Mouse (Mus musculus): ENCODE results near the gene Btbd35f23. TPM values are rescaled to one million over a fixed set of nuclear protein-coding genes. Genes with fewer than 3 reads are reported as not detected.

Gene Btbd35f23
- not detected for polyA plus RNA-seq (2014; fragmentation: Illumina TruSeq; extraction: RNeasy Lipid Tissue Mini Kit (QIAGEN cat#74804); ENCODE audit: low read depth, low replicate concordance)

DNA sequence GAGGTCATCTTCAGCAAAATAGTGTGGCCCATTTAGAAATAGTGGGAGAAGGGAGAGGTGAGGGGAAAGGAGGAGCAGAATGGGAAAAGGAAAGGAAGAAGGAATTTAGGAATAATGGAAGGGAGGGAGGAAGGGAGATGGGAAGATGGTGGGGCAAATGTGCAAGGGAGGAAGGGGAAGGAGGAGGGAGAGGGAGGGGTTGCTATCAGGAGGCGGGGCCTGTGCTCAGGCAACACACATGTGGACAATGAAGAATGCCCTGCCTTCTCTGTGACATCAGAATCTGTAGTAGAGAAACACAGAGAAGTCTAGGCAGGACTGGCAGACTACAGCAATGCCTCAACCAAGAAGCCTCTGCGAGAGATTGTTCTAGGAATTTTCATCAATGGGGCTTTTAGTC, at the start of gene Btbd35f23:
TSS of gene Btbd35f23 (plus strand) at position 301 of the 400 bp plus-strand sequence.

Other genes with a start within 250 kb of the Btbd35f23 start
- gene Btbd35f24, start 119.0 kb downstream of the Btbd35f23 start, polyA plus RNA-seq (2014; fragmentation: Illumina TruSeq; extraction: RNeasy Lipid Tissue Mini Kit (QIAGEN cat#74804); ENCODE audit: low read depth, low replicate concordance) = not detected

Data from adipose tissue, adult 10 weeks (tissue).